Mouse (Mus musculus) heart, embryonic 11.5 days (tissue): Measurements from ENCODE around the gene Tex36. TPM values are rescaled to one million over a fixed set of nuclear protein-coding genes. Genes with fewer than 3 reads are reported as not detected.

ENCODE experiments used
- ATAC-seq: fragments of 200-750 bp; cut with Nextera tagmentation; replicated peaks from 2 replicates; pipeline ENCODE4 v1.8.0; 2017; ENCODE audit warnings: moderate library complexity; ENCODE audit not compliant: insufficient number of reproducible peaks, low FRiP score, low TSS enrichment
- H3K27ac ChIP-seq: fragments of 300-500 bp; sonication (generic); 2 replicates; pipeline ENCODE4 v1.5.1; 2014; ENCODE audit warnings: mild to moderate bottlenecking, low read depth, low read length
- H3K27me3 ChIP-seq: fragments of 300-500 bp; sonication (generic); 2 replicates; pipeline ENCODE4 v1.6.1; 2014; ENCODE audit warnings: mild to moderate bottlenecking, low read length, mixed read lengths; ENCODE audit not compliant: control insufficient read depth, insufficient read depth
- H3K36me3 ChIP-seq: fragments of 300-500 bp; sonication (generic); 2 replicates; pipeline ENCODE4 v1.6.1; 2014; ENCODE audit warnings: mild to moderate bottlenecking, low read length, moderate library complexity, mixed read lengths; ENCODE audit not compliant: control insufficient read depth, insufficient read depth
- H3K4me1 ChIP-seq: fragments of 300-500 bp; sonication (generic); 2 replicates; pipeline ENCODE4 v1.6.1; 2014; ENCODE audit warnings: low read length; ENCODE audit not compliant: control insufficient read depth, insufficient read depth
- H3K4me2 ChIP-seq: fragments of 300-500 bp; sonication (generic); 2 replicates; pipeline ENCODE4 v1.6.1; 2014; ENCODE audit warnings: mild to moderate bottlenecking, moderate library complexity
- H3K4me3 ChIP-seq: fragments of 300-500 bp; sonication (generic); 2 replicates; pipeline ENCODE4 v1.5.1; 2014; ENCODE audit warnings: low read depth, low read length
- H3K9ac ChIP-seq: fragments of 300-500 bp; sonication (generic); 2 replicates; pipeline ENCODE4 v1.6.1; 2014; ENCODE audit warnings: mild to moderate bottlenecking, low read depth, low read length, moderate library complexity
- H3K9me3 ChIP-seq: fragments of 300-500 bp; sonication (generic); replicated peaks from 2 replicates; pipeline ENCODE4 v1.6.1; 2016; ENCODE audit warnings: low read length; ENCODE audit not compliant: control insufficient read depth
- WGBS: fragments of 180-500 bp; shearing (Covaris S2); extraction: QIAGEN DNeasy Blood & Tissue Kit; methylation state at CpG from one replicate; pipeline ENCODE4 v1.1.7; 2014; ENCODE audit not compliant: insufficient replicate concordance; 5-methylcytosine and 5-hydroxymethylcytosine counted together
- polyA plus RNA-seq: library from polyadenylated mRNA; unstranded; fragments of >200 nt; fragmentation: Nextera tagmentation; extraction: Ambion mirVana; gene quantifications from 2 replicates; pipeline ENCODE4 v1.2.1, GENCODE M21; 2014

Gene Tex36
- polyA plus RNA-seq, 1 experiment from 2014 or later: not detected

DNA sequence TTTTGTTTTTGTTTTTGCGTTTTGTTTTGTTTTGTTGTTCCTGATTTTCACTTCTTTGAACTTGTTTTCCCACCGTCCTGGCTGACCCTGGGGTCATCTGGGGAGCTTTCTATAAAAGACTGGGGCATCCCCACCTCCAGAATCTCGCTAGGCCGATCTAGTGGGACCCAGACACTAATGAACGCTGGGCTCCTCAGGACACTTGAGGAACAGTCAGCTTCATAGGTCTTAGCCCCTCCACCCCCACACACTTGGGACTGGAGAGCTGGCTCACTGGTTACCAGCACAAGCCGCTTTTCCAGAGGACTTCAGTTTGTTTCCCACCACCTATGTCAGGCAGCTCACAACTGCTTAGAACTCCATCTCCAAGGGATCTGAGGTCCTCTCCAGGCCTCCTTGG is 25.7 kb downstream of the Tex36 start:
- Histone ChIP-seq H3K4me3 (no peak overlapping the region), H3K27ac (no peak overlapping the region), H3K4me2 (no peak overlapping the region), H3K27me3 (no peaks in the 10 kb centered on the region), H3K9me3 (no peaks in the 10 kb centered on the region), H3K4me1 (no peaks in the 10 kb centered on the region), H3K36me3 (no peaks in the 10 kb centered on the region), H3K9ac (no peak overlapping the region)
- WGBS: 66% methylated on average over 6 of the region's 6 CpGs
- no peak for ATAC-seq

- no peaks in the 10 kb centered on the region for H3K9me3 ChIP-seq
- H3K36me3 ChIP-seq: no peaks in the 10 kb centered on the region
- H3K27me3 ChIP-seq: no peaks in the 10 kb centered on the region
- ATAC-seq: no peak
- H3K9ac ChIP-seq: no peak overlapping the region
- no peak overlapping the region for H3K27ac ChIP-seq
- no peak overlapping the region for H3K4me3 ChIP-seq
- H3K4me1 ChIP-seq: no peaks in the 10 kb centered on the region
- WGBS: 33% methylated on average over 3 of the region's 3 CpGs
- no peak overlapping the region for H3K4me2 ChIP-seq
Observed at GRCm38 (mm10) chr7:133571927-133572326, 30.0 kb downstream of the Tex36 start.

DNA sequence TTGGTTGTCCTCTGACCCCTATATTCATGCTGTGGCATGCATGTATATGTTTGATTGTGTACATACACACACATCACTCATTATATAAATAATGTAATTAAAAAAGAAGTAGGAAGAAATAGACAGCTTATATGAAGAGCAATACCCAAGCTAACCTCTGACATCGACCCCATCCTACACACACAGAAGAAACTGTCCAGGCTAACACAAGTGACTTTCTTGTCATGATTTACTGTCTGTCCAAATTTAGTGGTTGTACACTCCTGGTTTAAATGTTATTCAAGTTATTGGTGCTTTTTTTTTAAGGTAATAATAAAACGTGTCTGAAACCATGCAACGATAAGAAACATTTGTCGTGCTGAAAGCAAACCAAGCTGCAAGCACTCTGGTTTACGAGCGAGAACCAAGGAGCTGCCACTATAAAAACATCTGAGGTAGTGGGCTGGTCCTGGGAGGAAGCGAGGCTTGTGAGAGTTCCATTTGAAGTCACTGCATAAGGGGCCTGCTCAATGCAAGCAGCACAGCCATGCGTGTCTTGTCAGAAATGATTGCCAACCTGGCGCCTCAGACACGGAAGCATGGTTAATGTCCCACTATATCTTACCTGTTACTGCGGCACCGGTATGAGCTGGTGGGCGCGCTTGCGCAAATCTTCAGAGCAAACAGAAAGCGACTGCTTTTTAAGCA is 32.6 kb downstream of the Tex36 start:
- Histone ChIP-seq H3K9ac (no peak overlapping the region), H3K4me1 (no peaks in the 10 kb centered on the region), H3K27me3 (no peaks in the 10 kb centered on the region), H3K4me3 (no peak overlapping the region), H3K27ac (no peak overlapping the region), H3K4me2 (no peak overlapping the region), H3K36me3 (no peaks in the 10 kb centered on the region), H3K9me3 (no peaks in the 10 kb centered on the region)
- WGBS: 84% methylated on average over 16 of the region's 16 CpGs
- ATAC-seq: no peak

GRCm38 (mm10) chr7:133564600-133564999 is 37.4 kb downstream of the Tex36 start:
- Histone ChIP-seq H3K9ac (no peak overlapping the region), H3K4me2 (no peak overlapping the region), H3K27ac (no peak overlapping the region), H3K4me1 (no peaks in the 10 kb centered on the region), H3K9me3 (no peaks in the 10 kb centered on the region), H3K36me3 (no peaks in the 10 kb centered on the region), H3K4me3 (no peak overlapping the region), H3K27me3 (no peaks in the 10 kb centered on the region)
- ATAC-seq: peak; percentile 78; the same call in 1 of the 2 replicates
- 67% methylated on average over 8 of the region's 8 CpGs for WGBS

GRCm38 (mm10) chr7:133563175-133563824 is 38.7 kb downstream of the Tex36 start:
- H3K4me1 ChIP-seq: no peaks in the 10 kb centered on the region
- peak overlapping the region; percentile 46 for H3K27ac ChIP-seq
- no peak overlapping the region for H3K4me3 ChIP-seq
- H3K27me3 ChIP-seq: no peaks in the 10 kb centered on the region
- peak; percentile 88 for ATAC-seq
- 65% methylated on average over 3 of the region's 3 CpGs for whole genome bisulfite sequencing
- no peaks in the 10 kb centered on the region for H3K36me3 ChIP-seq
- H3K4me2 ChIP-seq: no peak overlapping the region
- H3K9ac ChIP-seq: no peak overlapping the region
- no peaks in the 10 kb centered on the region for H3K9me3 ChIP-seq

- H3K36me3 ChIP-seq: no peaks in the 10 kb centered on the region
- 61% methylated on average over 8 of the region's 8 CpGs for WGBS
- no peaks in the 10 kb centered on the region for H3K27me3 ChIP-seq
- no peaks in the 10 kb centered on the region for H3K9me3 ChIP-seq
- H3K4me2 ChIP-seq: no peak overlapping the region
- H3K9ac ChIP-seq: no peak overlapping the region
- no peak for ATAC-seq
- no peak overlapping the region for H3K4me3 ChIP-seq
- H3K27ac ChIP-seq: no peak overlapping the region
- H3K4me1 ChIP-seq: no peaks in the 10 kb centered on the region
Observed at GRCm38 (mm10) chr7:133555786-133556492, 46.0 kb downstream of the Tex36 start.

GRCm38 (mm10) chr7:133552306-133552991 is 49.5 kb downstream of the Tex36 start:
- Histone ChIP-seq H3K27ac (no peak overlapping the region), H3K9ac (no peak overlapping the region), H3K4me2 (no peak overlapping the region), H3K36me3 (no peaks in the 10 kb centered on the region), H3K4me1 (no peaks in the 10 kb centered on the region), H3K4me3 (no peak overlapping the region), H3K9me3 (no peaks in the 10 kb centered on the region), H3K27me3 (no peaks in the 10 kb centered on the region)
- 69% methylated on average over 7 of the region's 7 CpGs for WGBS
- no peak for ATAC-seq

DNA sequence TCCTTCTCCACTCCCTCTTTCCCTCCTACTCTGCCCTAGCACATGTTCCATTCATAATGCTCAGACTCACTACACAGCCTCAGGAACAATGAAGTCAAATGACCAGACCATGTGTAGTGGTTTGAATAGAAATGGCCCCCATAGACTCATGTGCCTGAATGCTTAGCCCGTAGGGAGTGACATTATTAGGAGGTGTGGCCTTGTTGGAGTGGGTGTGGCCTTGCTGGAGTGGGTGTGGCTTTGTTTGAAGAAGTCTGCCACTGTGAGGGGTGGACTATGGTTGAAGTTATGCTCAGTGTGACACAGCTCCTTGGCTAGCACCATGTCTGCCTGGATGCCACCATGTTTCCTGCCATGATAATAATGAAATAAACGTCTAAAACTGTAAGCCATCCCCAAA is 51.0 kb downstream of the Tex36 start:
- no peak overlapping the region for H3K9ac ChIP-seq
- H3K9me3 ChIP-seq: no peaks in the 10 kb centered on the region
- no peak overlapping the region for H3K4me2 ChIP-seq
- H3K4me1 ChIP-seq: no peaks in the 10 kb centered on the region
- H3K36me3 ChIP-seq: no peaks in the 10 kb centered on the region
- ATAC-seq: no peak
- H3K27ac ChIP-seq: no peak overlapping the region
- H3K27me3 ChIP-seq: no peaks in the 10 kb centered on the region
- WGBS: 54% methylated on average over 2 of the region's 2 CpGs
- no peak overlapping the region for H3K4me3 ChIP-seq
